Mouse (Mus musculus): Measurements from ENCODE around the gene Gtf2h1. TPM values are rescaled to one million over a fixed set of nuclear protein-coding genes. Genes with fewer than 3 reads are reported as not detected.

Gtf2h1 gene
- polyA plus RNA-seq, 1 experiment from 2014 or later: 41.0 TPM

- Histone ChIP-seq H3K4me1 (ENCODE audit: control insufficient read depth, insufficient read depth, low read depth, low read length) (no peaks in the 10 kb centered on the region), H3K9me3 (ENCODE audit: control insufficient read depth, low read length) (no peaks in the 10 kb centered on the region), H3K27me3 (replicated peaks; ENCODE audit: control insufficient read depth, insufficient read depth, low read length) (no peaks in the 10 kb centered on the region), H3K4me2 (ENCODE audit: low read length) (no peak overlapping the region), H3K9ac (ENCODE audit: low read depth, low read length) (no peak overlapping the region), H3K36me3 (ENCODE audit: control insufficient read depth, insufficient read depth, low read length) (peaks cover 6% of the 10 kb centered on the region), H3K27ac (ENCODE audit: low read depth, low read length) (no peak overlapping the region), H3K4me3 (ENCODE audit: low read length) (no peak overlapping the region)
- 64% methylated on average over 6 of the region's 6 CpGs for WGBS
- ATAC-seq: no peak
Observed at GRCm38 (mm10) chr7:46859031-46859430, 63.1 kb downstream of the Gtf2h1 start.

- H3K36me3 ChIP-seq (ENCODE audit: control insufficient read depth, insufficient read depth, low read length): no peaks in the 10 kb centered on the region
- ATAC-seq: no peak
- H3K27ac ChIP-seq (ENCODE audit: low read depth, low read length): no peak within 1 kb of the TSS
- no peaks in the 10 kb centered on the region for H3K4me1 ChIP-seq (ENCODE audit: control insufficient read depth, insufficient read depth, low read depth, low read length)
- H3K4me3 ChIP-seq (ENCODE audit: low read length): no peak within 1 kb of the TSS
- H3K9ac ChIP-seq (ENCODE audit: low read depth, low read length): no peak within 1 kb of the TSS
- WGBS: 40% methylated on average over 10 of the region's 10 CpGs
- no peaks in the 10 kb centered on the region for H3K27me3 ChIP-seq (replicated peaks; ENCODE audit: control insufficient read depth, insufficient read depth, low read length)
- no peak within 1 kb of the TSS for H3K4me2 ChIP-seq (ENCODE audit: low read length)
- no peaks in the 10 kb centered on the region for H3K9me3 ChIP-seq (ENCODE audit: control insufficient read depth, low read length)
Observed at GRCm38 (mm10) chr7:46860996-46861395, 65.1 kb downstream of the Gtf2h1 start, which contains the start of gene Ldhc. Gene Ldhc, plus strand, starts transcription at chr7:46861203.

GRCm38 (mm10) chr7:46871988-46872387 is 76.1 kb downstream of the Gtf2h1 start:
- Histone ChIP-seq H3K27me3 (replicated peaks; ENCODE audit: control insufficient read depth, insufficient read depth, low read length) (no peaks in the 10 kb centered on the region), H3K4me3 (ENCODE audit: low read length) (no peak overlapping the region), H3K27ac (ENCODE audit: low read depth, low read length) (no peak overlapping the region), H3K4me2 (ENCODE audit: low read length) (no peak overlapping the region), H3K36me3 (ENCODE audit: control insufficient read depth, insufficient read depth, low read length) (0 out of 2 replicates have a peak, but pooled peaks cover 2% of the 10 kb centered on the region), H3K4me1 (ENCODE audit: control insufficient read depth, insufficient read depth, low read depth, low read length) (no peaks in the 10 kb centered on the region), H3K9ac (ENCODE audit: low read depth, low read length) (no peak overlapping the region), H3K9me3 (ENCODE audit: control insufficient read depth, low read length) (no peaks in the 10 kb centered on the region)
- no peak for ATAC-seq
- 78% methylated on average over 4 of the region's 4 CpGs for WGBS

Other genes starting within 250 kb of the Gtf2h1 start
- gene Sergef, start 156.3 kb upstream of the Gtf2h1 start, polyA plus RNA-seq (2015; fragmentation: Nextera tagmentation; extraction: Ambion mirVana): 42.2 and 50.6 TPM in 2 replicates
- gene Tph1, start 123.6 kb upstream of the Gtf2h1 start, polyA plus RNA-seq (2015; fragmentation: Nextera tagmentation; extraction: Ambion mirVana): 0.61 and 1.2 TPM in 2 replicates
- 14.1 and 16.2 TPM in 2 replicates for gene Saal1, start 85.4 kb upstream of the Gtf2h1 start, polyA plus RNA-seq (2015; fragmentation: Nextera tagmentation; extraction: Ambion mirVana)
- gene Saa3, start 80.4 kb upstream of the Gtf2h1 start, polyA plus RNA-seq (2015; fragmentation: Nextera tagmentation; extraction: Ambion mirVana): 0.19 and 0.20 TPM in 2 replicates
- gene Saa4, start 63.5 kb upstream of the Gtf2h1 start, polyA plus RNA-seq (2015; fragmentation: Nextera tagmentation; extraction: Ambion mirVana): not detected in 2 replicates
- gene Saa1, start 53.1 kb upstream of the Gtf2h1 start, polyA plus RNA-seq (2015; fragmentation: Nextera tagmentation; extraction: Ambion mirVana): 0.27 and 0.56 TPM in 2 replicates
- gene Saa2, start 44.3 kb upstream of the Gtf2h1 start, polyA plus RNA-seq (2015; fragmentation: Nextera tagmentation; extraction: Ambion mirVana): 0.57 and 0.58 TPM in 2 replicates
- gene Hps5, start within 50 bp of the Gtf2h1 start, polyA plus RNA-seq (2015; fragmentation: Nextera tagmentation; extraction: Ambion mirVana): 9.7 and 12.6 TPM in 2 replicates
- gene Ldha, start 45.4 kb downstream of the Gtf2h1 start, polyA plus RNA-seq (2015; fragmentation: Nextera tagmentation; extraction: Ambion mirVana): 894 and 950 TPM in 2 replicates
- 0.25 and 0.55 TPM in 2 replicates for gene Ldhc, start 65.1 kb downstream of the Gtf2h1 start, polyA plus RNA-seq (2015; fragmentation: Nextera tagmentation; extraction: Ambion mirVana)
- gene Tsg101, start 123.9 kb downstream of the Gtf2h1 start, polyA plus RNA-seq (2015; fragmentation: Nextera tagmentation; extraction: Ambion mirVana): 311 and 323 TPM in 2 replicates
- gene Uevld, start 162.4 kb downstream of the Gtf2h1 start, polyA plus RNA-seq (2015; fragmentation: Nextera tagmentation; extraction: Ambion mirVana): 4.7 and 5.0 TPM in 2 replicates
- not detected in 2 replicates for gene Gm9999, start 187.5 kb downstream of the Gtf2h1 start, polyA plus RNA-seq (2015; fragmentation: Nextera tagmentation; extraction: Ambion mirVana)
- gene Spty2d1, start 212.3 kb downstream of the Gtf2h1 start, polyA plus RNA-seq (2015; fragmentation: Nextera tagmentation; extraction: Ambion mirVana): 7.4 and 8.0 TPM in 2 replicates